Mouse (Mus musculus) MEL (cell line): ENCODE measurements around the gene Gramd1b.

Experiments
- CTCF ChIP-seq, 3 experiments: IDR thresholded peaks in 2 of 3; conservative IDR thresholded peaks in 1 of 3; 2 replicates each; pipeline ENCODE4 v1.5.1; 2011 to 2012; ENCODE audit warnings: low read length in 3 of 3, low read depth in 2 of 3, mild to moderate bottlenecking in 2 of 3, improper control_type of control experiment in 1 of 3, inconsistent platforms in 1 of 3, mixed read lengths in 1 of 3, moderate library complexity in 1 of 3; ENCODE audit not compliant: control insufficient read depth in 1 of 3, insufficient read depth in 1 of 3, poor library complexity in 1 of 3, severe bottlenecking in 1 of 3
- GATA1 ChIP-seq: IDR thresholded peaks from 2 replicates; pipeline ENCODE4 v1.6.1; 2011; ENCODE audit warnings: low read depth, low read length, improper control_type of control experiment
- POLR2A ChIP-seq, 2 experiments: IDR thresholded peaks; 2 replicates each; pipeline ENCODE4 v1.6.1; 2011 to 2012; ENCODE audit warnings: low read length in 2 of 2, mild to moderate bottlenecking in 2 of 2, control low read depth in 1 of 2, improper control_type of control experiment in 1 of 2, low read depth in 1 of 2, moderate library complexity in 1 of 2; ENCODE audit not compliant: control insufficient read depth in 1 of 2, insufficient read depth in 1 of 2, poor library complexity in 1 of 2
- UBTF ChIP-seq: IDR thresholded peaks from 2 replicates; pipeline ENCODE4 v1.6.1; 2012; ENCODE audit warnings: low read depth, mild to moderate bottlenecking, inconsistent platforms, low read length, improper control_type of control experiment, moderate library complexity, borderline replicate concordance; ENCODE audit not compliant: insufficient read depth

GRCm38 (mm10) chr9:40374533-40374971 lies 156.6 kb downstream of the Gramd1b start:
- no peak for TF ChIP-seq GATA1
- TF ChIP-seq CTCF (IDR thresholded peaks at IDR 0.05 in 2 of 3, conservative IDR thresholded peaks at IDR 0.05 in 1 of 3; ENCODE audit: control insufficient read depth in 1 of 3, insufficient read depth in 1 of 3, low read depth in 2 of 3, low read length in 3 of 3, poor library complexity in 1 of 3, severe bottlenecking in 1 of 3), result no peak
- no peak for TF ChIP-seq POLR2A (IDR thresholded peaks at IDR 0.05; ENCODE audit: control insufficient read depth in 1 of 2, insufficient read depth in 1 of 2, low read depth in 1 of 2, low read length in 2 of 2, poor library complexity in 1 of 2)
- no peak for TF ChIP-seq UBTF
